Mouse (Mus musculus): ENCODE measurements around the gene Rasgrf1.

DNA sequence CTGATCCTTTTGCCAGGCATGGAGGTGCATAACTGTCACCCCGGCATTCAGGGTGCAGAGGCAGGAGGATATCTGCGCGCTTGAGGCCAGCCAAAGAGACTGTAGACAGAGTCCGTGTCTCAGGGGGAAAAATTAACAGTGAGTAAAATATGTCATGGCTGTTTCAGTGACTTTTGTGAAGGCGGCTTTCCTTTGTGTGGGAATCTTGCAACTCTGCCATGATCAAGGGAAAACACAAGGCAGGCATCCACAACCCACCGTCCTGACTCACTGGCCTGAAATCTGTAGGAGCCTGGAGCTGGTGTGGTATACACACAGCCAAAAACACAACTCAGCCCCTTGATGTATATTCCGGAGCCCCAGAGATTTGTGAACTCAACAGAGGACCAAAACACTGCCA, 6.8 kb downstream of the Rasgrf1 start:
- no peak for TF ChIP-seq POLR2A (IDR thresholded peaks at IDR 0.05; ENCODE audit: borderline replicate concordance, extremely low read depth, low read depth, low read length)
- no peak for TF ChIP-seq CTCF (IDR thresholded peaks at IDR 0.05; ENCODE audit: insufficient read depth, low read length)

All from lung, adult 2 months (tissue).